Mouse (Mus musculus) T-helper 17 cell (primary cell): ENCODE measurements around the gene Jade2.

Source experiments
- in situ Hi-C, 2 experiments: fragments of 300-600 bp; cut with MboI, MseI; formaldehyde crosslinking; loops; 1 replicate in 1 of 2; 2 replicates in 1 of 2; pipeline ENCODE4 v1.15.1; 2025; ENCODE audit warnings: high pct_unique_total_duplicates in 2 of 2

Jade2 gene

DNA sequence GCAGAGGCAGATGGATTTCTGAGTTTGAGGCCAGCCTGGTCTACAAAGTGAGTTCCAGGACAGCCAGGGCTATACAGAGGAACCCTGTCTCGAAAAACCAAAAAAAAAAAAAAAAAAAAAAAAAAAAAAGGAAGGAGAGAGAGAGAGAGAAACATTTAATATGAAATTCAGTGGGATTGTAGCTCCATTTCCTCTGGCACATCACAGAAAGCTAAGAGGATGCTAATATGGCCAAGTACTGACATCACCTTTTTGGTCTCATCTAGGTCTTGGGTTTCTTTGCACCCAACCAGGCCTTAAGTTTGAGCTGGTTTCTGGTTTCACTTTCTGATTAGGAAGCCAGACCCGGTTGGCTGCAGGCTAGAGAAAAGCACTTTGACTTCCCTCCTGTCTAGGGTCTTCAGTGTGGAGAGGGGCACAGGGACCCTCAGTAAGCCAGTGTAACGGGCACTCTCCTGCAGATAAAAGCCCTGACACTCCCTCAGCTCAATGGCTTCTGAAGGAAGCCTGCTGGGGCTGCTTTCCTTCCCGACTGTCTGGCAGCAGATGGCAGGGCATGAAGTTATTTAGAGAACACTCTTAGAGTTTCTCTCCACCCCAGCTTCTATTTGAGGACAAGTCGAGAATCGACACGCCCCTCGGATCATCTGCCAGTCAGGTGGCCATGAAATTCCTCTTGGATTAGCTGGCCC, 56.7 kb downstream of the Jade2 start:
- in situ Hi-C loops, result no loop called here

DNA sequence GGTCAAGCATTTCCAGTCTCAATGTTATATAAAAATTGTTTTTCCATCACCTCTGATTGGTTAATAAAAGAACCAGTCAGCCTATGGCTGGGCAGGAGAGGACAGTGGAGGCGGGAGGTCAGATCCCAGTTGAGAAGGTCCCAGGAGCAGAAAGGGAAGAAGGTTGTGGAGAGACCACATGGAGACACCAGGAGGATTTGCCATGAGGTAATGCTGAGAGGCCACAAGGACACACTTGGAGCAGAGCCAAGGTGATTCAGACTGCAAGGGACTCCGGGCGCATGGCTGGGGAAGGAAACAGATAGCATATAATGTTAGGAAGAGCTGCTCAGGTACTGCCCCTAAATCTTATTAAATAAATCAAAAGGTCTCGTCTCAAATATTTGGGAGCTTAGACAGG, 61.2 kb downstream of the Jade2 start:
- in situ Hi-C loops, result no loop called here

DNA sequence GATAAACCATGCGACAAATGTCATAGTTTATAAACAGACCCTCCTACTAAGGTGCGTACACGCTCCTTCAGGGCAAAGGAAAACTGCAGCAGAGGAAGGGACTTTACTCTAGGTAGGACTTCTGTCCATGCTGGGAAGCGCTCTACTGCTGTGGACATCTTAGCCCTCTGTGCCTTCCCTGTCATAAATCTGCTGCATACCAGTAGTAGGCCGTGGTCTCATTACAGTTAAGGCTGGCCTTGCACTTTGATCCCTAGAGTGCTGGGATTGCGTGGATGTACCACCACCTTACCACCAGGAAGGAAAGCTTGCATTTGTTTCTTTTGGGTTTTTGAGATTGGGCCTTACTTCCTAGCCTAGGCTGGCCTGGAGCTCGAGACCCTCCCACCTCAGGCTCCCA, 66.8 kb downstream of the Jade2 start:
- in situ Hi-C loops, result no loop called here

DNA sequence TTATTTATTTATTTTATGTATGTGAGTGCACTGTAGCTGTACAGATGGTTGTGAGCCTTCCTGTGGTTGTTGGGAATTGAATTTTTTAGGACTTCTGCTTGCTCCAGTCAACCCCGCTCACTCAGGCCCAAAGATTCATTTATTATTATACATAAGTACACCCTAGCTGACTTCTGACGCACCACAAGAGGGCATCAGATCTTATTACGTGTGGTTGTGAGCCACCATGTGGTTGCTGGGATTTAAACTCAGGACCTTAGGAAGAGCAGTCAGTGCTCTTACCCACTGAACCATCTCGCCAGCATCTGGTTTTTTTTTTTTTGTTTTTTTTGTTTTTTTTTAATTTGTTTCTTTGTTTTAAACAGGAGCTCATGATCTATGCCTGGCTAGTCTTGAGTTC, 67.7 kb downstream of the Jade2 start:
- in situ Hi-C loops, result loop anchor here (5.0 kb wide), 2 partner anchors 47 to 52 kb away; no protein-coding TSS in a partner anchor

DNA sequence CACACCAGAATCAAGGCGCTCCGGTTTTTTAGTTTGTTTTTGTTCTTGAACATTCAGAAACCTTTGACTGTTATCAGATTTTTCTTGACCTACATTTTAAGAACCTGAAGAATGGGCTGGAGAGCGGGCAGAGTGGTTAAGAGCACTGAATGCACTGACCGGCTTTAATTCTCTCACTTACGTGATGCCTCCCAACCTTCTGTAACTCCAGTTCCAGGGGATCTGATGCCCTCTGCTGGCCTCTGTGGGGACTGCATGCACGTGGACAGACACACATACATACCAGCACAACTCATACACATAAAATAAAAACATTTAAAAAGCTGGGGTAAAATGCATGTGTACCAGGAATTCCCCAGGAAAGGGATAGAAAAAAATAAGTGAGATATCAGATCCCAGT, 71.5 kb downstream of the Jade2 start:
- in situ Hi-C loops, result loop anchor here (5.0 kb wide), 2 partner anchors 44 to 49 kb away; no protein-coding TSS in a partner anchor

DNA sequence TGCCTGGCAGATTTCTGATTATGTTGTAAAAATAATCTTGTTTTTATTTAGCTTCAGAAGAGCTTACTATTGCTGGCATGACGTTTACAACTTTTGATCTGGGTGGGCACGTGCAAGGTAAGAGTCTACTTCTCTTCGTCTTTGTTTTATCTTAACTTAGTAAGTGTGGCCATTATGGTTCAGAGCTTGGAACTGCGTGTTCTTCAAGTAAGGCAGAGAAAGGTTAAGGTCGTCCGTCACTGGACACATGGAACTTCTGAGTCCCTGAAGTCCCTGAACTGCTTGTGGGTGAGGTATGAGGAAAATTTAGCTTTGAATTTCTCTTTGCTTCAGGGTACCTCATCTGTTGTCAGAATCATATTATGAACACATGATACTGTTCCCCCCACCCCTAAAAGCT, 74.7 kb downstream of the Jade2 start:
- in situ Hi-C loops, result no loop called here

DNA sequence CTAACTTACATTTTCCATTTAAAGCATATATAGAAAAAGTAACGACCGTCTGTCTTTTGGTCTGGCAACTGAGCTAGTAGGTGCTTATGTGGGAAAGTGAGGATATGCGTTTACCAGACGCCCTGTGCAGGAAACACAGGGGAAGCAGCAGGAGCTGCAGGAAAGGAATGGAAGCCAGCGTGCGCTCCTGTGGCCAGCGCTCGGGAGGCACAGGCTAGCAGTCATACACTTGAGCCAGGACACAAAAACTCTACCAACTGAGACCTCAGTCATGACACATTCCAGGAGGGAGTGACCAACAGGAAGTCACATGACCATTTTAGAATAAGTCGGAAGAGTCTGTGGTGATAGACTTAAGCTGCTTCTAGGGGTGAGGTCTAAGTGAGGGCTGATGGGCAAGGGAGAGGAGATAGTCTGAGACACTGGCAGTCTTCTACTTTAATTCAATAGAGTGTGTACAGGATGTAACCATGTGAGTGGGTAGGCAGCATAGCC, 76.6 kb downstream of the Jade2 start:
- in situ Hi-C loops, result no loop called here

DNA sequence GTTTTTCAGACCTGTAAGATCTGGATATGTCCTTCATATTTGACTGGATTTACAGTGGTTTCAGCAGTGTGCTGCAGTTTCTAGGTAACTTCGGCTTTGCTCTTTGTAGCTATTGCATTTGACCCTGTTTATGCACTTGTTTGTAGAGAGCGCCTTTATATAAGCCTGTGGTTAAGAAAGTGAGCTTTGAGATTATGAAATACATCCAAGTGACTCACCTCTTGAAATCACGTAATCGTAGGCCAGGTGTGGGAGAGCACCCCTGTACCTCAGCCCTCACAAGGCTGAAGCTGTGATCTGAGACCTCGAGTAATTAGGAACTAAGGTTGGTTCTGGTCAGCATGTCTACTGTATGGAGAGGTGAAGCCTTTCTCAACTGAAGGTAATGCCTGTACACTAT, 80.0 kb downstream of the Jade2 start:
- in situ Hi-C loops, result no loop called here

DNA sequence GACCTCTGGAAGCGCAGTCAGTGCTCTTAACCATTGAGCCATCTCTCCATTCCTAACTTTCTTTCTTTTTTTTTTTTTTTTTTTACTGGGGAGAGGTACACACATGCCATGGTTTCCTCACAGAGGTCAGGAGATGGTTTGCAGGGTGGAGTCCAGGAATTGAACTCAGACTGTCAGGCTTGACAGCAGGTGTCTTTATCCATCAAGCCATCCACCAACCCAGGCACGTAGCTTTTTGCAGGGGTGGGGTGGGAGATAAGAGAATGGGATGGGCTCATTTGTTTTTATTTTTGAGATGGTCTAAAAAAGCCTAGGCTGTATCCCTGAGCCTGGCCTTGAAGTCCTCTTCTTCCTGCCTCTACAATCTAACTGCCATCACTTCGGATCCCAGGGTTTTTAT, 81.9 kb downstream of the Jade2 start:
- in situ Hi-C loops, result no loop called here

DNA sequence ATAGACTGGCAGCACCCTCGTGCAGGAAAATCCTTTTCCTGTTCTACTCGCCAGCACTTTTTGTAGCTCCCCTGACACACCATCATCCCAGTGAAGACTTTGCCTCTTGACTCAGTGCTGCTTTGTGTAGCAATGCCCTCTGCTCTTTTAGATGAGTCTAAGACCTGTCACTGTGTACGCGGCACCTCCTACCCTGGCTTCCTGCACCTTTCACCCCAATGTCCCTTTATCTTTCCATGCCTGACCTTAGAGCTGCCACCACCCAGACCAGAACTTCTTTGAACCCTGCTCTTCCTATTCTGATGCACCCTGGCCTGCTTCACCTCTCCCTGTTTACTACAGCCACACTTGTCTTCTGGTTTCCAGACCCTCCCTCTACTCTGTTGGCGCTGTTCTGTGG, 89.2 kb downstream of the Jade2 start:
- in situ Hi-C loops, result no loop called here

DNA sequence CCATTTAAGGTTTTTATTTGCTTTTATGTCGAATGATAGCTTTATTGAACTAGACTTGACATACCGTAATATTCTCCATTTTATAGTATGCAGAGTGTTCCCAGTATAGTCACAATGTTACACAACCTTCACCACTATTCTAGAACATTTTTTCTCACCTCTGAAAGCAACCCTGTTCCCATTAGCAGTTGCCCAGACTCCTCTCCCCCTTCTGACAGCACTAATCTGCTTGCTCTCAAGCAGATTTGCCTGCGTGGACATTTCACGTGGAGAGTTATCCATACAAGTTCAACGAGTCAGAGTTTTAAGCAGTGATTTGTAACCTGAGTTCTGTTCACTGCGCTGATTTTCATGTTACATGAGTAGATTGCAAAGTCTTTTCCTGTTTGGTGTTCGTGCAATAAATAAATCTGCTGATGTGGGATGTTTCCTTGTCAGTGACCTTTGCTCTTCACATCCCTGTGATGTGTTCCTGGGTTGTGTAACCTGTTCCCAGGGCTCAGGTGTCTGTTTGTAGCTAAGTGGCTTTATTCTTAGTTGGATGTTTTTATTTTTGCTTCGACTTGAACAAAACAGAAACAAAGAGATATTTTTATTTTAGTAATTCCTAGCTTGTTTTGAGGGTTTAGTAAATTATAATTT, 89.8 kb downstream of the Jade2 start:
- in situ Hi-C loops, result no loop called here

DNA sequence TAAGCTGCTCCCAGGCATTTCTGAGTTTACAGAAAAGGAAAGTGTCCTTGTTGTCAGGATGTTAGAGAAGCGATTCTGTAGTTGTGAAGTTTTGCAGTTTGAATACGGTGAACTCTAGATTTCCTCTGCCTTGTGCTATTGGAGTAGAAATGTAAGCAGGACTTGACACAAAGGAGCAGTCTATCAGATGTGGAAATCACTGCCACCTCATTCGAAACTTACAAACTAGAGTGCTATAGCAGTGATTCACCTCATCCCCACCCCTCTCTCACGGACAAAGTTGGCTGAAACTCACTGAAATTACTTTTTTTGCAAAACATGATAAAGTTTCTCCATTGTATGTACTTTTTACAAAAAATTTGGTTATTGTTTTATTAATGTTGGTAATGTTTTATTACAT, 92.6 kb downstream of the Jade2 start:
- in situ Hi-C loops, result no loop called here

DNA sequence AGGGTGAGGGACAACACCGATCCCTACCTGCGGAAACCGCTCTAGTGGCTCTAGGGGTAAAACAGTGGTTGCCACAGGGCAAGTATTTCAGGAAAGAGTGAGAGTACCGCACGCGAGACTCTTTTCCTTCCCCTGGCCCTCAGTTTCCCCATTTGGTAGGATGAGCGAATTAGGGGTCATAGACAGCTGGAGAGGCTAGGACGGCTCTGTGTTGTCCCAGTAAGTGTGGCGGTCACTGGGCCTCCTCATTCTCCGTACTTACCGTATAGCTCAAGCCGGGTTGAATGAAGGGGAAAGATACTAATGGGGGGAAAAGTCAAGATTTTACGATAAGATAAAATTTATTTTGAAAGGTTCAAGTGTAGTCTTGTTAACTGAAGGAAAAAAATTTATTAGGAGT, 93.5 kb downstream of the Jade2 start:
- in situ Hi-C loops, result no loop called here
